Mouse (Mus musculus) central nervous system, embryonic 11.5 days (tissue): ENCODE measurements around the gene Gm1553. TPM values are rescaled to one million over a fixed set of nuclear protein-coding genes. Genes with fewer than 3 reads are reported as not detected.

Source experiments
- polyA plus RNA-seq: library from polyadenylated mRNA; depleted of rRNA; stranded (reverse); fragments of >200 nt; gene quantifications from 2 replicates; pipeline ENCODE4 v1.2.3, GENCODE M21; 2012; rRNA removed

The Gm1553 gene
- not detected in 2 replicates for polyA plus RNA-seq

DNA sequence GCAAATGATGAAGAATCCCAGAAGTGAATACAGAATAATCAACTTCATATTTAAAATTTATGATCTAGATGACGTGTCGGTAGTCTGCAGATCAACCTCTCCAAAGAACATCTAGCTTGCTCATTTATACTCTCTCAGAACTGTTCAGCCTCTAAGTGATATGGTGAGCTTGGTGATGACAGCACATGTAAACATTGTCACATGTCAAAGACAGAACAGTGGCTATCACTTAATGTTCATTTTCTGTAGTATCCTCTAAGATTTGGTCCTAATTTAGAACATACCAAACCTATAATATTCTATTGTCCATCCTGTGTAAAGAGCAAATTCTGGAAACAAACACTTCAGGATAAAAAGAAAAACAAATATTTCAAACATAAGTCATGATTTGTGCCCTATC lies at the start of gene Gm1553:
Gm1553 (minus strand) TSS at position 101 of the 400 bp plus-strand sequence.

Other genes starting within 250 kb of the Gm1553 start
- gene 4932415D10Rik, start 176.0 kb downstream of the Gm1553 start, polyA plus RNA-seq: not detected in 2 replicates
- 8.8 and 11.1 TPM in 2 replicates for gene Gm4924, start 138.4 kb downstream of the Gm1553 start, polyA plus RNA-seq
- gene 1190007I07Rik, start 130.6 kb upstream of the Gm1553 start, polyA plus RNA-seq: 25.5 and 34.1 TPM in 2 replicates
- 160 and 171 TPM in 2 replicates for gene Tdg, start 137.2 kb upstream of the Gm1553 start, polyA plus RNA-seq
- gene Glt8d2, start 198.0 kb upstream of the Gm1553 start, polyA plus RNA-seq: 1.9 and 5.5 TPM in 2 replicates
- 21.2 and 29.7 TPM in 2 replicates for gene Hcfc2, start 203.5 kb upstream of the Gm1553 start, polyA plus RNA-seq